Mouse (Mus musculus): ENCODE results near the gene Adarb1. TPM values are rescaled to one million over a fixed set of nuclear protein-coding genes. Genes with fewer than 3 reads are reported as not detected.

Gene Adarb1
- polyA plus RNA-seq, 1 experiment from 2014 or later, result 5.4 TPM

- WGBS, result 78% methylated on average over 14 of the region's 14 CpGs
- no peak overlapping the region for H3K4me2 ChIP-seq (ENCODE audit: low read depth, low read length)
- H3K36me3 ChIP-seq (ENCODE audit: control insufficient read depth, insufficient read depth, low read length), result no peaks in the 10 kb centered on the region
- H3K9ac ChIP-seq (ENCODE audit: low read depth, low read length), result no peak overlapping the region
- DNase-seq (ENCODE audit: low spot score) (no peak), ATAC-seq (ENCODE audit: low read depth) (no peak; the same call in 1 of the 2 replicates)
- H3K27ac ChIP-seq (replicated peaks; ENCODE audit: low read depth, low read length), result no peak overlapping the region
- no peaks in the 10 kb centered on the region for H3K4me1 ChIP-seq (ENCODE audit: control insufficient read depth, insufficient read depth, low read length)
- no peaks in the 10 kb centered on the region for H3K27me3 ChIP-seq (replicated peaks; ENCODE audit: control insufficient read depth, insufficient read depth, low read length)
- H3K4me3 ChIP-seq (ENCODE audit: low read depth, low read length), result no peak overlapping the region
- H3K9me3 ChIP-seq (ENCODE audit: control insufficient read depth, low read length), result no peaks in the 10 kb centered on the region
Observed at GRCm38 (mm10) chr10:77242871-77243270, 175.2 kb downstream of the Adarb1 start.

GRCm38 (mm10) chr10:77242396-77242795 is 175.7 kb downstream of the Adarb1 start:
- Histone ChIP-seq H3K9me3 (ENCODE audit: control insufficient read depth, low read length) (no peaks in the 10 kb centered on the region), H3K4me3 (ENCODE audit: low read depth, low read length) (no peak overlapping the region), H3K36me3 (ENCODE audit: control insufficient read depth, insufficient read depth, low read length) (no peaks in the 10 kb centered on the region), H3K4me1 (ENCODE audit: control insufficient read depth, insufficient read depth, low read length) (no peaks in the 10 kb centered on the region), H3K27me3 (replicated peaks; ENCODE audit: control insufficient read depth, insufficient read depth, low read length) (no peaks in the 10 kb centered on the region), H3K4me2 (ENCODE audit: low read depth, low read length) (no peak overlapping the region), H3K27ac (replicated peaks; ENCODE audit: low read depth, low read length) (no peak overlapping the region), H3K9ac (ENCODE audit: low read depth, low read length) (no peak overlapping the region)
- DNase-seq (ENCODE audit: low spot score) (no peak), ATAC-seq (ENCODE audit: low read depth) (no peak)
- 85% methylated on average over 3 of the region's 3 CpGs for WGBS

- Histone ChIP-seq H3K9ac (ENCODE audit: low read depth, low read length) (no peak overlapping the region), H3K9me3 (ENCODE audit: control insufficient read depth, low read length) (no peaks in the 10 kb centered on the region), H3K4me1 (ENCODE audit: control insufficient read depth, insufficient read depth, low read length) (no peaks in the 10 kb centered on the region), H3K4me2 (ENCODE audit: low read depth, low read length) (no peak overlapping the region), H3K27ac (replicated peaks; ENCODE audit: low read depth, low read length) (no peak overlapping the region), H3K4me3 (ENCODE audit: low read depth, low read length) (no peak overlapping the region), H3K36me3 (ENCODE audit: control insufficient read depth, insufficient read depth, low read length) (no peaks in the 10 kb centered on the region), H3K27me3 (replicated peaks; ENCODE audit: control insufficient read depth, insufficient read depth, low read length) (no peaks in the 10 kb centered on the region)
- ATAC-seq (ENCODE audit: low read depth) (no peak), DNase-seq (ENCODE audit: low spot score) (no peak)
- WGBS, result 60% methylated on average over 8 of the region's 8 CpGs
Observed at GRCm38 (mm10) chr10:77240764-77241163, 177.3 kb downstream of the Adarb1 start.

Other genes with a start within 250 kb of the Adarb1 start
- gene Pofut2, start 159.1 kb downstream of the Adarb1 start, polyA plus RNA-seq (2014; fragmentation: Nextera tagmentation; extraction: Ambion mirVana), result 168 and 170 TPM in 2 replicates
- 34.2 and 38.5 TPM in 2 replicates for gene Fam207a, start 97.5 kb upstream of the Adarb1 start, polyA plus RNA-seq (2014; fragmentation: Nextera tagmentation; extraction: Ambion mirVana)
- gene Itgb2, start 112.0 kb upstream of the Adarb1 start, polyA plus RNA-seq (2014; fragmentation: Nextera tagmentation; extraction: Ambion mirVana), result 3.0 and 3.5 TPM in 2 replicates
- 135 and 143 TPM in 2 replicates for gene Pttg1ip, start 163.4 kb upstream of the Adarb1 start, polyA plus RNA-seq (2014; fragmentation: Nextera tagmentation; extraction: Ambion mirVana)
- 261 and 281 TPM in 2 replicates for gene Sumo3, start 187.8 kb upstream of the Adarb1 start, polyA plus RNA-seq (2014; fragmentation: Nextera tagmentation; extraction: Ambion mirVana)
- 4.1 and 7.4 TPM in 2 replicates for gene Gm49325, start 187.9 kb upstream of the Adarb1 start, polyA plus RNA-seq (2014; fragmentation: Nextera tagmentation; extraction: Ambion mirVana)
- gene Ube2g2, start 204.0 kb upstream of the Adarb1 start, polyA plus RNA-seq (2014; fragmentation: Nextera tagmentation; extraction: Ambion mirVana), result 66.1 and 69.5 TPM in 2 replicates

Data from embryonic facial prominence, embryonic 14.5 days (tissue).